Mouse (Mus musculus): Measurements from ENCODE around the gene Ifi211.
"Not testable (repeated sequence)": the region's sequence is repeated elsewhere in the genome, so short reads cannot be mapped to it uniquely, and the experiment has no call there.

The Ifi211 gene

DNA sequence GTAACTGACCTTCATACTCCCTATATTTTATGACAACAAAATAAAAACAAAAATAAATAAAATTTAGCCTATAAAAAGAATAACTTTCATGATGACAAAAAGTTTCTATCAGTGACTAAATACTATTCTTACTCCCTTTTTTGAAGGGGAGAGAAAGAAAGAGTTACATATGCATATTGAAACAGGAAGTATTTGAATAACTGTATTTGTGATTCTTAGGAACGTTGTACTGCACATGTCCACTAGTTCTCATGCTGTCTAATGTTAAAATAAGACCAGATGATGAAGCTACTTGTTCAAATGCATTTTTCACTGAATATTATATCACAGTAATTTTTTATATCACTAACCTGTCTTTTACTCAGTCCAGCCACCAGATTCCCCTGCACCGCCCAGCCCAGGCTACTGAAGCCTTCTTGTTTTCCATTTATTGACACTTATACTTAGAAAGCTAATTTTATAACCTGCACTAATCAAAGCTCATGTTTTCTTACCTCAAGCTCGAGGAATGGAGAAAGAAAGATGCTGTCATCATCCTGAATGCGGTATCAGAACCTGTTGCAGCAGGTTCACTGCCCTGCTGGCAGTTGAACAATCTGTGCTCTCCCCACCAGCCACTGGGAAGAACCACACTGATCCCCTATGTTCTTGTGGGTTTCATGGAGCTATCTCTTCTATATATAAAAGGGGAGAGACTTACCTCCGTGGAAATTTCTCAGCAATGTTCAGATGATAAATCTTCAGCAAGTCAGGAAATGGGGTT lies 33.4 kb downstream of the Ifi211 start:
- DNase-seq: peak; percentile 34 to 37

DNA sequence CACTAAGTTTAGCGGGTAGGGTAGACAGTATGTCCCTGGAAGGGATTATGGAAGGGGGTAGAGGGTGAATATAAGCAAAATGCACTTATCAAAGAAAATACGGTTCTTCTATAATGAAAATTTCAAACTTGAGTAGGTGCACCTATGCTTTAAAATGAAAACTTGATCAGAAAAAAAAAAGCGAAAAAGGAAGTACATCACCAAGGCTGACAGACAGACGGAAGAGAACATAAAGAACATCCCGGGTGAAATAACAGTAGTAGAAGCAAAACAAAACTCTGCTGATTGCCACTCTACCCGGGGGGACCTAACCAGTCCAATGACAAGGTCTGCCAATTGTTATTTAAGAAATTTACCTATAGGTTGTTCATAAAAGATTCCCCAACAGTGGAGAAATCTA lies 34.6 kb downstream of the Ifi211 start:
- not testable (repeated sequence) for DNase-seq

DNA sequence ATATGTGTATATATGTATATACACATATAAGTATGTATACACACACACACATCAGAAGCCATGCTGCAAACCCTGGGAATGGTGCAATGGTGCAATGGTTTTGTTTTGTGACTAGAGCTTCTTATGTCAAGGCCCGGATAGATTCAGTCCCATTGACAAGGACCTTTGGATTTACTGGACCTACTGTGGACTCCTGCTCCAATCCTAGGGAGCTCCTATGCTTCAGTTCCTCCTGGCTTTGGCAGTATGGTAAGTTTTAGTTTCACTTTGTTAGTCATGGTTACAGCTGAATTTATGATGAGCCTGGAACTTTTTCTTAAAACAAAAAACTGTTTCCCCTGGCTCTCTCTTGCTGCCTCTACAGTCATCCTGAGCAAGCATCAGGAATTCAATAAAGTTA lies 35.7 kb downstream of the Ifi211 start:
- DNase-seq: not testable (repeated sequence)

DNA sequence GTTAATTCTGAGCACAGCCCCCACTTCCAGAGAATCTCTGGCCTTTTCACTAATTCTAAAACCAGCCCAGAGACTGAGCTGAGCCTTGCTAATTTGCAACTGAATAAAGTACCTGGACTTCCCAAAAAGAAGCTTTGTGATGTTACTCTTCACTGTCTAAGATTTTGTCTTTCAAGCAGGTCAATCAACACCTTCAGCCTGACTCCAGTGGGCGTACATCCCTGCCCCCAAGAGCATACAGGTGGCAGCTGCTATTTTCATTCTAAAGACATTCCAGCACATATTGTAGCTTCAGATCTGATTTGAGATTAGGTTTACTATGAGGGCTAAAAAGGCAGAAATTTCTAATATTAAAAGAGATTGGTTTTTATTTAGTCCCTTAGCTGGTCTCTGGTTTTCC lies 44.3 kb downstream of the Ifi211 start:
- not testable (repeated sequence) for DNase-seq

DNA sequence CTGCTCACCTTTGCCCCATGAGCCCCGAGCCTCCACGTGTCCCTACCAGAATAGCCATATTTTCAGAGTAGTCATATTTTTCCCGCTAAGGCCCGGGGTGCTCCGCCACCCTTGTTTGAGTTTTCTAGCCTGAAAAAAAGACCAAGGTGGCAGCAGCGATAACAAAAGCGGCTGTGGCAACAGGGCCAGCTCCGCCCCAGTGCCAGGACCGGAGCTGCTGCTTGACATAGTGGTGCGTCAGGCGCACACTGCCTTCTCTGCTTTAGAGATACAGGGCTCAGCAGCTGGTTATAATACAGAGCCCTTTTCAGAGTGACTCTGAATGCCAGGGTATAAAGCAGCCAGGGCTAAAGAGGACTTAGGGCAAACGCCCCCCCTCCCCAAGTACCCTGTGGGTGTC lies 46.3 kb downstream of the Ifi211 start:
- no peak for DNase-seq

DNA sequence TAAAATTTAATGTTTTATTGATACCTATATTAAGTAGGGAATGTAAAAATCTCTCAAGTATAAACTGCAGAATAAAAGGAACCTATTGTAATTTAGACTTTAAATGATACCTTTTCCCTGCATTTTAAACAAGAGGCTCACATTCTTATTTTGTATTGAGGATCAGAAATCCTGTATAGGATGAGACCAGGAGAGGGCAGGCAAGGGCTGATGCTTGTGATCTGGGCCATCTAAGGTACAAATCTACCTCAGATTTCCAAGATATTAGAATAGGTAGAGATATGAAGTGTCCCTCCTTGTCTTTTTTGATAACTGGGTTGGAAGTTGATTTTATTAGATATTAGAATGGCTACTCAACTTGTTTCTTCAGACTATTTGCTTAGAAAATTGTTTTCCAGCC lies 59.1 kb downstream of the Ifi211 start:
- peak; percentile 55 to 72 for DNase-seq

DNA sequence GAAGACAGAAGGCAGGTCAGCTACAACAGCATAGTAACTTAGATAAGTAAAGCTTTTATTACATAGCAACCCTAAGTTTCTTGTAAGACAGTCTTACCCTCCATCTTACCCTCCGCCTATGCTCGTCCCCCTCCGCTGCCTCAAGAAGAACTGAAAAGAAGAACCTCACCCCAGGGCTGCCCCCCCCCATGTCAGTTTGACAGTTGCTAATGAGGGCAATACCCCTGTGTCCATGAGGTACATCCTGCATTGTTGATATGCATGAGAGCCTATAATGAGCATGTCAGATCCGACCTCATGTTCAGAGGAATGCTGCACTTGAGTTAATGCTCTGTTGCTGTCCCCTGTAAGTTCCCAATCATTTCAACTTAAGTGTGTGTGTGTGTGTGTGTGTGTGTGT lies 60.0 kb downstream of the Ifi211 start:
- not testable (repeated sequence) for DNase-seq
